Mouse (Mus musculus) C2C12 (cell line): Measurements from ENCODE around the gene Lima1.

Experiments used
- CTCF ChIP-seq: IDR thresholded peaks from one replicate; pipeline ENCODE4 v1.5.1; 2011; ENCODE audit not compliant: control insufficient read depth, insufficient read depth, insufficient read length
- MAX ChIP-seq: IDR thresholded peaks from one replicate; pipeline ENCODE4 v1.6.1; 2011; ENCODE audit warnings: mild to moderate bottlenecking, control low read depth
- MYOD1 ChIP-seq: IDR thresholded peaks from one replicate; pipeline ENCODE4 v1.6.1; 2011; ENCODE audit warnings: low read depth; ENCODE audit not compliant: control insufficient read depth, insufficient read length
- USF1 ChIP-seq: IDR thresholded peaks from one replicate; pipeline ENCODE4 v1.6.1; 2011; ENCODE audit warnings: low read depth, mild to moderate bottlenecking, control low read depth, moderate library complexity

DNA sequence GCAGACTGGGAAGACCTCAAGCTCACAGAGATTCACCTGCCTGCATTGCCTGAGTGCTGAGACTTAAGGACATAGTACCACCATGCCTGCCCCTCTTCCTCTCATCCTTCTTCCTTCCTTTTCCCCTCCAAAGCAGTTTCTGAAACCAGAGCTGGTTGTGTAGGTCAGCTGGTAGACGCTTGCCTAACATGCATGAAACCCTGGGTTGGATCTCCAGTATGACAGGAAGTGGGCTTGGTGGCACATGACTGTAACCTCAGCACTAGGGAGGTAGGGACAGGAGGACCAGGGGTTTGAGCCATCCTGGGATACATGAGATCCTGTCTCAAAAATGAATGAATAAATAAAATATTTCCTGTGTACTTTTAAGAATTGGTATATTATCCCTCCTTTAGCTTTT, 32.3 kb upstream of the Lima1 start:
- no peak for TF ChIP-seq CTCF
- TF ChIP-seq MAX = no peak
- TF ChIP-seq MYOD1 = no peak
- no peak for TF ChIP-seq USF1
